Mouse (Mus musculus) stomach, postnatal 0 days (tissue): Measurements from ENCODE around the gene Rnf43.

Experiments
- CTCF ChIP-seq: IDR thresholded peaks from 2 replicates; pipeline ENCODE4 v1.5.1; 2016; ENCODE audit warnings: antibody characterized with exemption, low read depth, mild to moderate bottlenecking, moderate library complexity
- EP300 ChIP-seq: optimal IDR thresholded peaks from 2 replicates; pipeline ENCODE3; 2016; ENCODE audit warnings: antibody characterized with exemption

GRCm38 (mm10) chr11:87709513-87710261 lies 47.2 kb downstream of the Rnf43 start:
- TF ChIP-seq CTCF (no peak), EP300 (no peak)
